Mouse (Mus musculus) spleen, embryonic (tissue): ENCODE measurements around the gene Fxr2.

Experiments used
- CTCF ChIA-PET: fragments of 350-600 bp; sonication (Branson Sonifier 250); formaldehyde crosslinking; loops from one replicate; lab custom pipeline; 2022; lab: Charles Lee

Fxr2 gene

DNA sequence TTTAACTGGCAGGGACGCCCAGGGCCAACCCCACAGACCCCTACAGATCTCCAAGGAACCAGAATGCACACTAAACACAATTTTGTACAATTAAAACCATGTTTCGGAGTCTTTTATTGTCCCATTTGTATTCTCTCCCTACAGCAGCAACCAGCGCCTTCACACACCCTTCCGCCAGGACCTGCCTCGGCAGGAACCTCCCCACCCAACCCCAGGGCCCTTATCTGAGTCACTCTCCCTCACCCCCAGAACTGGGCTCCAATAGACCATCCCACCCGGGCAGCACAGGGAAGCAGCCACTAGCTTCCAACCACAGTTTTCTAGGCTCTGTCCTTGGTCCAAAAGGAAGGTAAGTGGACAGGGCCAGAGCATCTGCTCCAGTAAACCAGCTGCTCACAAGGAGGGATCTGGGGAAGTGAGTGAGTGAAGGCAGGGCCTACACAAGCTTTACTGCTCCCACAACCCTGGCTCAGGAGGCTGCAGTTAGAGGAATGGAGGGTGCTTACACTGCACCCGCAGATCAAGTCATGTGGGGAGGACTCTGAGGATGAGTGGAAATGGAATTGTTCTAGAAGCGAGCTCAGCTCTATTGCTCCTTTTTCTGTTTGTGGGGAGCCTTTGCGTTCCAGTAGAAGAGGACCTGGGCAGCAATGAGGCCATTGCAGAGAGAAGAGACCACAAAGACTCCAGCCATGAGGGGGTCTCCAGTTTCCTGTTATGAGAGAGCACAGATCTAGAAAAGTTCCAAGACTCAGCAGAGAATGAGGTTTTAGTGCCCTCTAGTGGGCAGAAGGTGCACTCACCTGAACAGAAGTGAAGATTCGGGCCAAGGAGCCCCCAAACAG lies 24.0 kb downstream of the Fxr2 start:
- CTCF ChIA-PET: interaction anchor here (0.6 to 0.7 kb wide), 2 partner anchors 26 to 170 kb away, joined by 3 to 5 read pairs; no protein-coding TSS in a partner anchor

- CTCF ChIA-PET: interaction anchor here (0.7 kb wide), 1 partner anchor 169 kb away, joined by 3 read pairs; no protein-coding TSS in a partner anchor
These were observed 24.7 kb downstream of the Fxr2 start for GRCm38 (mm10) chr11:69657462-69657881.

GRCm38 (mm10) chr11:69661221-69661881 lies 28.6 kb downstream of the Fxr2 start:
- CTCF ChIA-PET: interaction anchor here (1.1 kb wide), 1 partner anchor 10 kb away, joined by 3 read pairs; no protein-coding TSS in a partner anchor

GRCm38 (mm10) chr11:69662213-69662966 lies 29.6 kb downstream of the Fxr2 start, which contains the start of gene Mpdu1:
TSS of gene Mpdu1 (minus strand) at chr11:69662642.
- CTCF ChIA-PET: interaction anchor here (1.1 kb wide), 1 partner anchor 11 kb away, joined by 3 read pairs; no protein-coding TSS in a partner anchor

GRCm38 (mm10) chr11:69662967-69663671 lies 30.3 kb downstream of the Fxr2 start:
- CTCF ChIA-PET: no interaction called here

GRCm38 (mm10) chr11:69663795-69664194 lies 31.0 kb downstream of the Fxr2 start:
- CTCF ChIA-PET: no interaction called here

DNA sequence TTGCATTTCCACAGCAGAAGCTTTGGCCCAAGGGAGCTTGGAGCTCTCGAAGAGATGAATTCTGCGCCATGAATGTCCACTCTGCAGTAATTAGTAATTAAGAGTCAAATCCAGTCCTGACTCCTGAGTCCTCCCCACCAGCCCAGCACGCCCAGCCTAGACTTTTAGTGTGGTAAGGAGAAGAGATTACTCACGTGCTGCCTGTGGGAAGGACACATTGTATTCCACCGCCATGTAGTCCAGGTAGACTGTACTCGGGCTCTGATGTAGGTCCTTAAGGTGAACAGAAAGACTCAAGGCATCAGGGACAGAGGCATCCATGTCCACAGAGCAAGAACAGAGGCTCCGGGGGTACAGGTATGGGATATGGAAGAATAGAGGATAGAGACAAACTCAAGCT lies 32.1 kb downstream of the Fxr2 start:
- CTCF ChIA-PET: interaction anchor here (0.5 kb wide), 1 partner anchor 17 kb away, joined by 3 read pairs; no protein-coding TSS in a partner anchor

GRCm38 (mm10) chr11:69665457-69665960 lies 32.7 kb downstream of the Fxr2 start:
- CTCF ChIA-PET: interaction anchor here (0.5 kb wide), 1 partner anchor 18 kb away, joined by 3 read pairs; no protein-coding TSS in a partner anchor

DNA sequence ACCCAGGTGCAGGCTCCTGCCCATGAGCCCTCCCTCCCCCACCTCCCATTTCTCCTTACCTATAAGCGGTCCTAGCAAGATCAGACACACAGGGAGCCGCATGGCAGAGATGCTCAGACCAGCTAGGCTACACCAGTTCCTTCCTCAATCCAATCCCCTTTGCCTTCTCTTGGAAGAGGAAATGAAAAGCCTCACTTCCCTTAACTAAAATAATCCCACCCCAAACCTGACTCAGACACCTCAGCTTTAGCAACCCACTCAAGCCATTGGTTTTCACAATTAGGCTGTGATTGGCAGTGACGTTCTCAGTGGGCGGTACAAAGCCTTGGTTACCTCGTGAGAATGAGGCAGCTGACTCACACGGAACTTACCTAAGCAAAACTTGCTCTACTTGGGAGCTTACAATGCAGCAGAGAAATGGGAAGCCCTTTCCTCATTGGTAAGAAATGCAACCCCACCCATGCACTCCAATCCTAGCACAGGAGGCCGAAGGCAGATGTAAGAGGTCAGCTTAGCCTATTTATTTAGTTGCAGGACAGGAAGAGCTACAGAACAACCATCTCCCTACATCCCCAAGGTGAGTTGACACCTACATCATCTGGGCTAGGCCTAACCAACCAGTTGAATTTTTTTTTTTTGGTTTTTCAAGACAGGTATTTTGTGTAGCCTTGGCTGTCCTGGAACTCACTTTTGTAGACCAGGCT lies 33.3 kb downstream of the Fxr2 start, which contains the start of gene Cd68:
Gene Cd68 (minus strand): TSS at position 193 of the 704 bp plus-strand sequence.
- CTCF ChIA-PET: interaction anchor here (0.6 kb wide), 1 partner anchor 14 kb away, joined by 3 read pairs; no protein-coding TSS in a partner anchor

DNA sequence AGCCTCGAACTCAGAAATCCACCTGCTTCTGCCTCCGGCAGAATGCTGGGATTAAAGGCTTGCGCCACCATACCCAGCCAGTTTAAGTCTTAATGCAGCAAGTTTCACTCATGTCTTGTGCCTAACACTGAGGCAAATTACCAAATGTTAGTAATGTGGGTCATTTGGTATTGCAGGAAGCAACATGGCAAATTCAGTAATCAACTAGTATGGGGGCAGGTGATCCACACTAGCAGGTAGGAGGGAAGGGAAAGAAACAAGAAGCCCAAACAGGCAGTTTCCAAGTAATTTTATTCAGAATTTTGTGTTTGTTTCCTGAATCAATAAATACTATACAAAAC lies 33.8 kb downstream of the Fxr2 start:
- CTCF ChIA-PET: interaction anchor here (0.6 kb wide), 1 partner anchor 13 kb away, joined by 3 read pairs; no protein-coding TSS in a partner anchor

DNA sequence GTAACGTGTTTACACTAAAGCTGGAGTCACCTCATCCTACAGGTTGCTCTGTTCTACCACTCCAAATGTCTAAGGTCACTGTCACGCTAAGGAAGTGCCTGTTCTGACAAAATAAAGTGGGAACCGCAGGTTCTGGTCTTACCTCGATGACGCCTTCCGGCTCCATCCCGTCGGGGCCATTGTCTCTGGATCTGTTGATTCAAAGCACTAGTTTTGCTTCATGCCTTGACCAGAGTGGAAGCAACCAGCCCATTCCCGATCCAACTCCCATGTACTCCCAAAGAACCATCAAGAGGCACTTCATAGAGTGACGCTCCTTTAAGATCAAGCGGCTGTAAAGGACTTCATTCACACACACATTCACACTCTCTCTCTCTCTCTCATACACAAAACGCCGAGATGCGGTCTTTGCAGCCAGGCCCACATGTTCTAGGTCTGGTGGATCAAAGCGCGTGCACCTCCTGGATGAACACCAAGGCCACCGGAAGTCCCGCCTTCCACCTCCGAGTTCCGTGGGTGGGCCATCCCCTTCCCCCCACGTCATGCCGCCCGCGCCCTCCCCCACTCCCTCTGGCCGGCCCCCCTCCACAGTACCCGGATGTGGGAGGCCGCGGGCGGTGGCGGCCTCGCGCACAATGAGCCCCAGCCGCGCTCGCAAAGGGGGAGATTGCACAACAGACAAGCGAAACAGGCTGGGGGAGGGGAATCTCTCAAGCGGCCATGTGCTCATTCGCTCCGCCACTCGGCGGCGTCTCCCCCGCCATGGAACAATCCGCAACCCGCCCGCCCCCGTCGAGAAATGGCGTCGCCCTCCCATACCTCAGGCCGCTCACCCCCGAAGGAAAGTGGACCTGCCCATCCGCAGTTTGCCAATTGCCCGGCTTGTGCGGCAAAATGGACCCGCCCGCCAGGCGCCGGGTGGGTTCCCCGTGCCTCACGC lies 38.3 kb downstream of the Fxr2 start:
- CTCF ChIA-PET: no interaction called here

DNA sequence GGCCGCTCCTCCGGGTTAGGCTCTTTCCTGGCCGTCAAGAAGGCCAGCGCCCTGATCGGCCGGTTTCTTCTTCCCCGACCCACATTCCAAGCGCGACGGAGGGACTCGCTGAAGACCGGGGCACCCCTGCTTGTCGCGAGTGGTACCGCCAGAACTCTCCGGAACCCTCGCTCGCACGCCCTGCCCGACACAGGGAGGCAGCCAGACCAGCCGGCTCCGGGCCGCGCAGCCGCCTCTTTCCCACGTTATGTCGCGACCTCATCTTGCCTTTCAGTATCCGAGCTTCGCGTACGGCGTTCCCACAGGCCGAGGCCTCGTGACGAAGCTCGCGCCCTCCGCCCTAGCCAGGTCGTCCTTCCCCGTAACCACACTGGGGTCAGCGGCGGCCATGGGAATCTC lies 38.9 kb downstream of the Fxr2 start:
- CTCF ChIA-PET: interaction anchor here (0.7 kb wide), 1 partner anchor 80 kb away, joined by 3 read pairs; no protein-coding TSS in a partner anchor

DNA sequence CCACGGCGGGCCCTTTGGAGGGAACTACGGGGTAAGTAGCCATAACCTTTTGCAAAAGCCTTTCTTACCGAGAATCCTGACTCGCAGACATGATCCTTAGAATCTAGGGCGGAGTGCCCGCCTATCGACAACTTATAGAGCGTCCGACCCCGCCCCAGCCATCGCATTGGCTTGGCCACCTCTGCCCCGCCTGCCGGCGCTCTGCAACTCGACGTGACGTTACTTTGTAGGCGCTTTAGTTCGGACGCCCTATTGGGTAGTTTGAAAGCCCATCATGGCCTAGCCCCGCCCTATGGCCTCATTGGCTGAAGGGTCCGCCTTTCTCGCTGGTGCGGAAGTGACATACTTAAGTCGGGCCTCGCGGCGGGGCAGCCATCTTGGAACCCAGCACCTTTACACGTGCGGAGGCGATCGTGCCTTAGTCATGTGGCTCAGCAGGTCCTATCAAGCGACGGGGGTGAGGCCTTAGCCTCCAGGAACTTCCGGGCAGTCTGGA lies 39.5 kb downstream of the Fxr2 start, which contains the start of gene Eif4a1:
Gene Eif4a1 (minus strand): TSS at position 213 of the 496 bp plus-strand sequence.
- CTCF ChIA-PET: interaction anchor here (0.7 kb wide), 1 partner anchor 79 kb away, joined by 3 read pairs; no protein-coding TSS in a partner anchor

- CTCF ChIA-PET: no interaction called here
These were observed 46.4 kb downstream of the Fxr2 start for GRCm38 (mm10) chr11:69679144-69679543.

- CTCF ChIA-PET: interaction anchor here (0.5 to 0.7 kb wide), 4 partner anchors 14 to 161 kb away, joined by 3 to 20 read pairs (median 4); no protein-coding TSS in a partner anchor
These were observed 47.5 kb downstream of the Fxr2 start for GRCm38 (mm10) chr11:69680136-69680855.

DNA sequence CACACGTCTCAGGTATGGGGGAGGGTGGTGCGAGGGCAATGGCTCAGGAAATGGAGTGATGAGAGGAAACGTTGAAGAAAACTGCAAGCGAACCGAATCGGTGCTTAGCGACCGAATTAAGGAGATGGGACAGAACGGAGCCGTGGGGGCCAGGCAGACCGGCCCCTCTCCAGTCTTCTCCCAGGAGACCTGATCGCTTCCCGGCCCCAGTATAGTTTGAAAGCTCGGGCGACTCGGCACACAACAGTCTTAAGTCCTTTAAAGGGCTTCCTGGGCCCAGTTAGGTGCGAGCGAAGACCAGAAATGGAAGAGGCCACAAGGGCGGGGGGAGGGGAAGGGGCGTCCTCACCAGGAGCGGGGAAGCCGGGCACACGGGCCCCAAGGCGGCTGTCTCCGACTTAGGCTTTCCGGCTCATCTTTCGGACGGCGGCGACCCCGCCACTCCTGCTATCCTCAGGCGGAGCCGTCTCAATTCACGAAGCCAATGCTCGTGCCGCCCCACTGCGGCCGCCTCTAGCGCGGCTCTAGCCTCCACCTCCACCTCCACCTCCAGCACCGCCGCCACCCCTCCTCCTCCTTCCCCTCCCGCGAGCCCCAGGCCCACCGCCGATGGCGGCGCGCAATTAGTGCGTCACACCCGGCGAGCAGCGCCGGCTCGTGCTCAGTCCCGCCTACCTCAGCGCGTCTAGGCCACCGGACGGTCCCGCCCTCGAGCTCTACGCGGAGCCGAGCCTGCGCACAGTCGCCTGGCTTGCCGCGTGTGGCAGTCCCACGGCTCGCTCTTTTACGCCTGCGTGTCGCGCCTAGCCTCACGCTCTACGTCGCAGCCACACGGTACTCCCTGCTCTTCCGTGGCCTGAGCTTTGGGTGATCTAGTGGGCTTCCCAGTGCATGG lies 48.8 kb downstream of the Fxr2 start, which contains the start of gene Senp3:
Gene Senp3 (minus strand): TSS at position 771 of the 895 bp plus-strand sequence.
- CTCF ChIA-PET: interaction anchor here (0.7 to 1.0 kb wide), 2 partner anchors 94 to 115 kb away, joined by 3 to 4 read pairs; no protein-coding TSS in a partner anchor
